Mouse (Mus musculus) midbrain, embryonic 13.5 days (tissue): ENCODE data around the gene Gm10401. TPM values are rescaled to one million over a fixed set of nuclear protein-coding genes. Genes with fewer than 3 reads are reported as not detected.
"Not testable (repeated sequence)": the region's sequence is repeated elsewhere in the genome, so short reads cannot be mapped to it uniquely, and the experiment has no call there.

Experiments used
- ATAC-seq: fragments of 200-750 bp; cut with Nextera tagmentation; 2 replicates; pipeline ENCODE4 v1.8.0; 2017; ENCODE audit warnings: mild to moderate bottlenecking, moderate TSS enrichment, moderate library complexity
- H3K27ac ChIP-seq: fragments of 300-500 bp; sonication (generic); 2 replicates; pipeline ENCODE4 v1.5.1; 2015; ENCODE audit warnings: inconsistent platforms, mild to moderate bottlenecking, moderate library complexity
- H3K27me3 ChIP-seq: fragments of 300-500 bp; sonication (generic); 2 replicates; pipeline ENCODE4 v1.6.1; 2015; ENCODE audit warnings: mild to moderate bottlenecking, inconsistent platforms
- H3K36me3 ChIP-seq: fragments of 300-500 bp; sonication (generic); 2 replicates; pipeline ENCODE4 v1.6.1; 2015; ENCODE audit warnings: mild to moderate bottlenecking, inconsistent platforms
- H3K4me1 ChIP-seq: fragments of 300-500 bp; sonication (generic); replicated peaks from 2 replicates; pipeline ENCODE4 v1.6.1; 2015; ENCODE audit warnings: inconsistent platforms
- H3K4me2 ChIP-seq: fragments of 300-500 bp; sonication (generic); replicated peaks from 2 replicates; pipeline ENCODE4 v1.6.1; 2015; ENCODE audit warnings: moderate library complexity, mild to moderate bottlenecking, inconsistent platforms
- H3K4me3 ChIP-seq: fragments of 300-500 bp; sonication (generic); replicated peaks from 2 replicates; pipeline ENCODE4 v1.5.1; 2015; ENCODE audit warnings: mild to moderate bottlenecking, inconsistent platforms
- H3K9ac ChIP-seq: fragments of 300-500 bp; sonication (generic); replicated peaks from 2 replicates; pipeline ENCODE4 v1.6.1; 2015; ENCODE audit warnings: mild to moderate bottlenecking, inconsistent platforms
- H3K9me3 ChIP-seq: fragments of 300-500 bp; sonication (generic); 2 replicates; pipeline ENCODE4 v1.6.1; 2016; ENCODE audit warnings: mild to moderate bottlenecking, inconsistent platforms
- WGBS: fragments of 180-500 bp; shearing (Covaris S2); methylation state at CpG from one replicate; pipeline ENCODE4 v1.1.7; 2015; 5-methylcytosine and 5-hydroxymethylcytosine counted together
- polyA plus RNA-seq: library from polyadenylated mRNA; unstranded; fragments of >200 nt; fragmentation: Nextera tagmentation; extraction: Ambion mirVana; gene quantifications from 2 replicates; pipeline ENCODE4 v1.2.1, GENCODE M21; 2015

The Gm10401 gene
- polyA plus RNA-seq, 1 experiment from 2014 or later, result 41.9 TPM

- ATAC-seq, result no peak
- Histone ChIP-seq H3K27ac (no peak overlapping the region), H3K9me3 (no peaks in the 10 kb centered on the region), H3K4me3 (no peak overlapping the region), H3K27me3 (no peaks in the 10 kb centered on the region), H3K4me1 (no peaks in the 10 kb centered on the region), H3K4me2 (no peak overlapping the region), H3K9ac (no peak overlapping the region), H3K36me3 (peaks cover 41% of the 10 kb centered on the region)
- WGBS, result 89% methylated on average over 5 of the region's 5 CpGs
Observed at GRCm38 (mm10) chr5:115081636-115082035, 16.5 kb downstream of the Gm10401 start.

DNA sequence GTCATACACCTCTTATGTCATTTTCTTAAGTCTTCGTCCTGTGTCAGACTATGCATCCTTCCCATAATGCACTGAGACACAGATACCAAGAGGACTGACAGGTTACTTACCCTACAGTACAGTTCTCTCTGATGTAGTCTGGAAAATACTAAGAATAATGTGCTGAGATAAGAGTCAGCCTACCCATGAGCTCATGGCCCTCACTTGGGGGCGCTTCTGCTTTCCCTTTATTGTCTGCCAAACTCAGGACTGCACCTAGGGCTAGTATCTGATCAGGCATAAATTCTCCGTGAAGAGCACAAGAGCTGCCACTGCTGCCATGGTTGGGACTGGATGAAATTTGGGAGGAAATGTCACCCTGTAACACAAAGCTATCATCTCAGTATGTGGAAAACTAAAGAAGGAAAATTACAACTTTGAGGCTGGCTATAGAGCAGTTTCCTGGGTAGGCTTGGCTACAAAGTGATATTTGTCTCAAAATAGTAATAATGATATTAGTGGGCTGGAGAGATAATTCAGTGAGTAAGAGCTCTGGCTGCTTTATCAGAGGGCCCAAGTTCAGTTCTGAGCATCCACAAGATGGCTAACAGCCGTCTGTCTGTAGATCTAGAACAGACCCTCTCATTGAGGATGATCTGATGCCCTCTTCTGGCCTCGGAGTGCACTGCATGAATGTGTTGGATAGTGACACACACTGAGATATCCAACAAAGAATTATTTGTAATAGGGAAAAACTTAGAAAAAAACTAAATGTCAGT, 21.8 kb downstream of the Gm10401 start:
- 57% methylated on average over 5 of the region's 5 CpGs for WGBS
- H3K36me3 ChIP-seq, result peaks cover 15% of the 10 kb centered on the region

DNA sequence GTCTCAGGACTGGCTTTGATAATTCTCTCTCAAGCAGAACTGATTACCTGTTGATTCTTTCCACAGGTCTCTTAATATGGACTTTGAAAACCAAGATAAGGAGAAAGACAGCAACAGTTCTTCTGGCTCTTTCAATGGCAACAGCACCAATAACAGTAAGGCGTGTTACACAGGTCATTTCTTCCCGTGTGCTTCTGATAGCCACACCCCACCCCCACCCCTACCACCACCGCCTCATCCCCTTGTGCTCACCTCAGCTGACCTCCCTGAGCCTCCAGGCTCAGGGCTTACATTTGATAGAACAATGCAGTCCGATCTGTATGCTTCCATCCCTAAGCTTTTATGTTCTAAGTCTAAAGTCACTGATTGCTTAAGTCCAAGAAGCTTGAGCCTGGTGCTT, 23.3 kb downstream of the Gm10401 start:
- Histone ChIP-seq H3K4me2 (no peak overlapping the region), H3K9me3 (no peaks in the 10 kb centered on the region)
- 84% methylated on average over 4 of the region's 4 CpGs for WGBS

More for the DNA sequence above, 21.8 kb downstream of the Gm10401 start:
- Histone ChIP-seq H3K4me2 (no peak overlapping the region), H3K4me3 (no peak overlapping the region), H3K27ac (no peak overlapping the region), H3K9ac (no peak overlapping the region), H3K27me3 (no peaks in the 10 kb centered on the region), H3K4me1 (peaks cover 4% of the 10 kb centered on the region; the same call in 1 of the 2 replicates), H3K9me3 (no peaks in the 10 kb centered on the region)
- ATAC-seq, result no peak

GRCm38 (mm10) chr5:115073306-115073705, 24.8 kb downstream of the Gm10401 start:
- peaks cover 15% of the 10 kb centered on the region for H3K36me3 ChIP-seq
- H3K27me3 ChIP-seq, H3K4me2 ChIP-seq, H3K4me1 ChIP-seq, H3K4me3 ChIP-seq, H3K9me3 ChIP-seq, H3K27ac ChIP-seq, ATAC-seq, H3K9ac ChIP-seq: not testable (repeated sequence)
- WGBS, result 81% methylated on average over 8 of the region's 8 CpGs

More for the DNA sequence above, 23.3 kb downstream of the Gm10401 start:
- Histone ChIP-seq H3K27me3 (no peaks in the 10 kb centered on the region), H3K4me1 (peaks cover 6% of the 10 kb centered on the region; the same call in 1 of the 2 replicates), H3K27ac (no peak overlapping the region), H3K9ac (no peak overlapping the region), H3K4me3 (no peak overlapping the region), H3K36me3 (peaks cover 15% of the 10 kb centered on the region)
- ATAC-seq, result no peak

DNA sequence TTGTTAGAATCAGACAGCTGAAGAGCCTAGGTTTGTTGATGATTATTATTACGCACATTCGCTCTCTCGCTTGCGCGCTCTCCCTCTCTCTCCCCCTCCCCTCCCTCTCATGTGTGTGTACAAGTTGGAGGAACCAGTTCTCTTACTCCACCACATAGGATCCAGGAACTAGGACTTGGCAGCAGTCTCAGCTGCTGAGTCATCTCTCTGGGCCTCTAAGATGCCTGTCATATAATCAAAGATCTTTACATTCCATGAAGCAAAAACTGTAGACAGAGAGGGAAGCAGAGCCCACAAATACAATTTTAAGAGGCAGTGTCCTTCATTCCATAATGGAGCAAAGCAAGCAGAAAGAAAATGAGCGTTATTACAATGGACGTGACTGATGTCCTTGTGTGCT, 26.0 kb downstream of the Gm10401 start:
- Histone ChIP-seq H3K4me1 (peaks cover 6% of the 10 kb centered on the region; the same call in 1 of the 2 replicates), H3K9ac (no peak overlapping the region), H3K27me3 (no peaks in the 10 kb centered on the region), H3K36me3 (peaks cover 15% of the 10 kb centered on the region), H3K4me3 (no peak overlapping the region), H3K27ac (no peak overlapping the region), H3K9me3 (no peaks in the 10 kb centered on the region), H3K4me2 (no peak overlapping the region)
- no peak for ATAC-seq
- 97% methylated on average over 7 of the region's 7 CpGs for WGBS

DNA sequence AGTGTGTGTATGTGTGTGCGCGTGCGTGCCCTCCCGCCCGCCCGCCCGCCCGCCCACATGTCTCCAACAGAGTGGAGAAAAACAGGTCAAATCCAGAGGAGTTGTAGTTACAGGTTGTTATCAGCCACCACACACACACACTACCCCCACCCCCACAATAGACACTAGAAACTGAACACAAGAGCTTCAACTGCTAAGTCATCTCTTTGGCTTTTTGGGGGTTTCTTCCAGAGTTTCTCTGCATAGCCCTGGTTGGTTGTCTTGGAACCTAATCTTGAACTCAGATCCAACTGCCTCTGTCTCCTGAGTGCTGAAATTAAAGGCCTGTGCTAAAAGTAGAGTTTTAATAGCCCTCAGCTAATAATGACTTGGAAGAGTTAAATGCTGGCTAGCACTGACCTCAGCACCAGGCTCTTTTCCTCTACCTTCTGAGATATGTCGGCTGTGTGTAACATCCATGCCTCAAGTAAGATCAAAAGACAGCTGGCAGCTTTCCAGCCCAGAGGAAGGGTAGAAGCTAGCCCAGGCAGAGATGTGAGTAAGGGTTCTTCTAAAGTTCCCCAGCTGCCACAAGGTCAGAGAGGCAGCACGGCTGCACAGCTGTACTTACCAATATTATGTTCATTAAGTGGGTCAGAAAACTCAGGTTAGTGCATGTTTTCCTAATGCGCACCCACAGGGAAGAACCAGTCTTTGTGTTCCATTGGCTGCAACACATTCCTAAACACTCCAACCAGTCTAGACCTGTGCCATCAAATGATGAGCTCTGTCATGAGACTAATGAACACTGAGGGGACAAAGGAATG, 26.8 kb downstream of the Gm10401 start:
- H3K4me1 ChIP-seq, result peaks cover 7% of the 10 kb centered on the region; the same call in 1 of the 2 replicates
- H3K27me3 ChIP-seq, result no peaks in the 10 kb centered on the region
- H3K9ac ChIP-seq, result no peak overlapping the region
- peaks cover 15% of the 10 kb centered on the region for H3K36me3 ChIP-seq
- no peak for ATAC-seq
- H3K9me3 ChIP-seq, result no peaks in the 10 kb centered on the region
- no peak overlapping the region for H3K27ac ChIP-seq
- WGBS, result 91% methylated on average over 11 of the region's 11 CpGs
- no peak overlapping the region for H3K4me2 ChIP-seq
- H3K4me3 ChIP-seq, result no peak overlapping the region

- Histone ChIP-seq H3K36me3 (peaks cover 10% of the 10 kb centered on the region), H3K27me3 (no peaks in the 10 kb centered on the region), H3K4me3 (no peak overlapping the region), H3K4me2 (no peak overlapping the region), H3K9me3 (no peaks in the 10 kb centered on the region), H3K9ac (no peak overlapping the region), H3K4me1 (peaks cover 9% of the 10 kb centered on the region; the same call in 1 of the 2 replicates), H3K27ac (no peak overlapping the region)
- 98% methylated on average over 2 of the region's 2 CpGs for WGBS
- ATAC-seq, result no peak
Observed at GRCm38 (mm10) chr5:115070457-115070856, 27.6 kb downstream of the Gm10401 start.

- ATAC-seq, result no peak
- Histone ChIP-seq H3K27me3 (no peaks in the 10 kb centered on the region), H3K4me1 (peaks cover 9% of the 10 kb centered on the region; the same call in 1 of the 2 replicates), H3K36me3 (peaks cover 5% of the 10 kb centered on the region; the same call in 1 of the 2 replicates), H3K27ac (no peak overlapping the region), H3K4me3 (no peak overlapping the region), H3K9ac (no peak overlapping the region), H3K9me3 (no peaks in the 10 kb centered on the region), H3K4me2 (no peak overlapping the region)
- 93% methylated on average over 3 of the region's 3 CpGs for WGBS
Observed at GRCm38 (mm10) chr5:115069611-115070010, 28.5 kb downstream of the Gm10401 start.

DNA sequence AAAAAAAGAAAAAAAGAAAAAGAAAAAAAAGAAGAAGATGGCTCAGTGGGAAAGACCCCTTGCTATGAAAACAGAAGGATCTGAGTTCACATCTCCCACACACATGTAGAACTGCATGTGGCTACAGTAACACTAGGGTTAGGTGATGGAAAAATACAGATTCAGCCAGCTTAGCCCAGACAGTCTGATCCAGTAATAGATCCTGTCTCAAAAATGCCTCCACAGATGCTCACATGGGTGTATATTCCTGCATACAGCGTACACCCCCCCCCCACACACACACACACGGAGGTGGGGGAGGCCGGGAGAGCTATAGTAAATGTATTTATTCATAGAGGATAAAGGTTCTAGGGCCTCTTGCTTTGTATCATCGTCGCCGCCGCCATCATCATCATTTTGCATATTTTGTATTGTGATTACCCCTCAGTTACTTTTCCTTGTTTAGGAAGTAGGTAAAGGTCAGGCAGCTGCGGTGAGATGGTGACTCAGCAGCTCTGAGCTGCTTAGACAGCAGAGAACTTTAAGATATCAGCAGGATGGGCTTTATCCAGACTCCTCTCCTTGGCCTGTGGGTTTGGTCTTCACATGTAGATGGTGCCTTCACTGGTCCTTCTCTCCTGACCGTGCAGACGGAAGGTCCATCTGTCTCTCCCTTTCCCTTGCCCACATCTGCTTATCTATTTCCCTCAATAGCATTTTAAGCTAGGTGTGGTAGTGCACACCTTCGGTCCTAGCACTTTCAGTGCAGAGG, 29.2 kb downstream of the Gm10401 start:
- Histone ChIP-seq H3K36me3 (peaks cover 8% of the 10 kb centered on the region; the same call in 1 of the 2 replicates), H3K4me3 (no peak overlapping the region), H3K27ac (no peak overlapping the region), H3K4me1 (peaks cover 9% of the 10 kb centered on the region; the same call in 1 of the 2 replicates), H3K4me2 (no peak overlapping the region), H3K9me3 (no peaks in the 10 kb centered on the region), H3K9ac (no peak overlapping the region), H3K27me3 (no peaks in the 10 kb centered on the region)
- ATAC-seq, result no peak
- 91% methylated on average over 11 of the region's 11 CpGs for WGBS

GRCm38 (mm10) chr5:115066245-115066644, 31.9 kb downstream of the Gm10401 start:
- no peaks in the 10 kb centered on the region for H3K9me3 ChIP-seq
- no peaks in the 10 kb centered on the region for H3K27me3 ChIP-seq
- no peak overlapping the region for H3K4me2 ChIP-seq
- no peak for ATAC-seq
- H3K27ac ChIP-seq, result no peak overlapping the region
- peaks cover 5% of the 10 kb centered on the region; the same call in 1 of the 2 replicates for H3K4me1 ChIP-seq
- H3K9ac ChIP-seq, result no peak overlapping the region
- no peak overlapping the region for H3K4me3 ChIP-seq
- H3K36me3 ChIP-seq, result peaks cover 16% of the 10 kb centered on the region; the same call in 1 of the 2 replicates
- WGBS, result 84% methylated on average over 4 of the region's 4 CpGs

- 94% methylated on average over 7 of the region's 7 CpGs for WGBS
- Histone ChIP-seq H3K9ac (no peak overlapping the region), H3K27me3 (no peaks in the 10 kb centered on the region), H3K4me2 (no peak overlapping the region), H3K4me1 (0 out of 2 replicates have a peak, but pooled peaks cover 3% of the 10 kb centered on the region), H3K36me3 (peaks cover 16% of the 10 kb centered on the region; the same call in 1 of the 2 replicates), H3K4me3 (no peak overlapping the region), H3K9me3 (no peaks in the 10 kb centered on the region), H3K27ac (no peak overlapping the region)
- ATAC-seq, result no peak
Observed at GRCm38 (mm10) chr5:115063391-115063790, 34.7 kb downstream of the Gm10401 start.
